21 mouse cellular contexts compared by ENCODE assay signal in genomic region chr6:146688861-146689260, GRCm38 (mm10).
"Had no signal": no experiment of that assay in that cellular context is flagged by ENCODE, and none has a peak within 500 bp of the region (broad histone marks: within the 10 kb centered on the region; RNA-seq: fewer than 3 reads in every experiment).

No protein-coding gene starts in this region.

- H3K27me3 ChIP-seq: hindbrain, embryonic 12.5 days; intestine, embryonic 15.5 days; limb, embryonic 13.5 days; limb, embryonic 15.5 days had no signal

- H3K36me3 ChIP-seq: hindbrain, embryonic 10.5 days; hindbrain, embryonic 12.5 days; intestine, embryonic 15.5 days; limb, embryonic 13.5 days; limb, embryonic 15.5 days had no signal

- H3K4me3 ChIP-seq: gastrocnemius, adult 2 months; heart, adult 2 months; hindbrain, embryonic 10.5 days; hindbrain, embryonic 12.5 days; intestine, embryonic 15.5 days; layer of hippocampus, adult 2 months; left cerebral cortex, adult 2 months; limb, embryonic 13.5 days; limb, embryonic 15.5 days had no signal

- ATAC-seq: hindbrain, embryonic 16.5 days; inflammation-experienced regulatory T-cells, adult 6 months; intestine, embryonic 15.5 days; intestine, postnatal 0 days had no signal

- H3K4me1 ChIP-seq: hindbrain, embryonic 10.5 days; hindbrain, embryonic 12.5 days; intestine, embryonic 15.5 days; limb, embryonic 13.5 days; limb, embryonic 15.5 days had no signal

- DNase-seq: gastrocnemius, adult 2 months; gastrocnemius, postnatal 10 days; gastrocnemius, postnatal 25 days; heart, adult 2 months; heart, postnatal 10 days; heart, postnatal 4 days; kidney, adult 18-20 months; kidney, adult 8-10 months; kidney, postnatal 10 days; kidney, postnatal 4 days; left cerebral cortex, postnatal 4 days had no signal

- H3K9me3 ChIP-seq: hindbrain, embryonic 12.5 days; intestine, embryonic 15.5 days; limb, embryonic 13.5 days; limb, embryonic 15.5 days had no signal
